Mouse (Mus musculus) kidney, embryonic 16.5 days (tissue): ENCODE measurements at regions not wholly inside any gene's neighbourhood (a gene's known extent, or its start where the extent isn't known, plus 50 kb on each side); places are given as distances from the start of the nearest gene placed in this dataset.
A peak's percentile ranks its signal among the peaks of the same experiment; 100 is the strongest.

ENCODE experiments used
- ATAC-seq: fragments of 200-750 bp; cut with Nextera tagmentation; 2 replicates; pipeline ENCODE4 v1.8.0; 2017; ENCODE audit warnings: moderate TSS enrichment; ENCODE audit not compliant: low FRiP score, low TSS enrichment
- H3K27ac ChIP-seq: fragments of 300-500 bp; sonication (generic); 2 replicates; pipeline ENCODE4 v1.5.1; 2014; ENCODE audit warnings: low read length
- H3K27me3 ChIP-seq: fragments of 300-500 bp; sonication (generic); 2 replicates; pipeline ENCODE4 v1.6.1; 2014; ENCODE audit warnings: low read length, control low read depth, mixed read lengths; ENCODE audit not compliant: insufficient read depth
- H3K36me3 ChIP-seq: fragments of 300-500 bp; sonication (generic); 2 replicates; pipeline ENCODE4 v1.6.1; 2014; ENCODE audit warnings: low read length, control low read depth, mixed read lengths; ENCODE audit not compliant: insufficient read depth
- H3K4me1 ChIP-seq: fragments of 300-500 bp; sonication (generic); 2 replicates; pipeline ENCODE4 v1.6.1; 2014; ENCODE audit warnings: low read length, control low read depth, mixed read lengths; ENCODE audit not compliant: insufficient read depth
- H3K4me2 ChIP-seq: fragments of 300-500 bp; sonication (generic); replicated peaks from 2 replicates; pipeline ENCODE4 v1.6.1; 2014; ENCODE audit warnings: low read depth, low read length
- H3K4me3 ChIP-seq: fragments of 300-500 bp; sonication (generic); 2 replicates; pipeline ENCODE4 v1.5.1; 2014; ENCODE audit warnings: mild to moderate bottlenecking, low read length
- H3K9ac ChIP-seq: fragments of 300-500 bp; sonication (generic); replicated peaks from 2 replicates; pipeline ENCODE4 v1.6.1; 2014; ENCODE audit warnings: low read length
- H3K9me3 ChIP-seq: fragments of 300-500 bp; sonication (generic); 2 replicates; pipeline ENCODE4 v1.6.1; 2016; ENCODE audit warnings: low read length, control low read depth
- WGBS: fragments of 180-500 bp; shearing (Covaris S2); extraction: QIAGEN DNeasy Blood & Tissue Kit; methylation state at CpG from one replicate; pipeline ENCODE4 v1.1.7; 2014; 5-methylcytosine and 5-hydroxymethylcytosine counted together

GRCm38 (mm10) chr1:45575131-45575530 lies 72.0 kb upstream of the Col5a2 start:
- Histone ChIP-seq H3K36me3 (no peaks in the 10 kb centered on the region), H3K4me1 (no peaks in the 10 kb centered on the region), H3K4me3 (no peak overlapping the region), H3K27me3 (no peaks in the 10 kb centered on the region), H3K4me2 (no peak overlapping the region), H3K9ac (no peak overlapping the region), H3K9me3 (no peaks in the 10 kb centered on the region), H3K27ac (no peak overlapping the region)
- WGBS: 20% methylated on average over 3 of the region's 3 CpGs
- no peak for ATAC-seq

- H3K27ac ChIP-seq: no peak overlapping the region
- 71% methylated on average over 1 of the region's 1 CpGs for WGBS
- no peak for ATAC-seq
Measured at GRCm38 (mm10) chr1:45580466-45580865, 77.4 kb upstream of the Col5a2 start.

GRCm38 (mm10) chr1:45587351-45588025 lies 84.4 kb upstream of the Col5a2 start:
- Histone ChIP-seq H3K27me3 (no peaks in the 10 kb centered on the region), H3K4me3 (no peak overlapping the region), H3K27ac (no peak overlapping the region), H3K36me3 (no peaks in the 10 kb centered on the region), H3K9me3 (no peaks in the 10 kb centered on the region), H3K9ac (no peak overlapping the region), H3K4me2 (no peak overlapping the region), H3K4me1 (no peaks in the 10 kb centered on the region)
- WGBS: 46% methylated on average over 9 of the region's 9 CpGs
- peak; percentile 71 for ATAC-seq

More at GRCm38 (mm10) chr1:45580466-45580865, 77.4 kb upstream of the Col5a2 start:
- Histone ChIP-seq H3K9me3 (no peaks in the 10 kb centered on the region), H3K4me3 (no peak overlapping the region), H3K4me2 (no peak overlapping the region), H3K9ac (no peak overlapping the region), H3K4me1 (no peaks in the 10 kb centered on the region), H3K27me3 (no peaks in the 10 kb centered on the region), H3K36me3 (no peaks in the 10 kb centered on the region)

- Histone ChIP-seq H3K4me1 (no peaks in the 10 kb centered on the region), H3K36me3 (no peaks in the 10 kb centered on the region), H3K9ac (no peak overlapping the region), H3K27ac (no peak overlapping the region), H3K9me3 (0 out of 2 replicates have a peak, but pooled peaks cover 3% of the 10 kb centered on the region), H3K27me3 (no peaks in the 10 kb centered on the region), H3K4me2 (no peak overlapping the region), H3K4me3 (no peak overlapping the region)
- no peak for ATAC-seq
- WGBS: 44% methylated on average over 2 of the region's 2 CpGs
Measured at GRCm38 (mm10) chr1:45597316-45597715, 94.2 kb upstream of the Col5a2 start.

GRCm38 (mm10) chr1:45599421-45599820 lies 96.3 kb upstream of the Col5a2 start:
- H3K9ac ChIP-seq: no peak overlapping the region
- no peaks in the 10 kb centered on the region for H3K27me3 ChIP-seq
- H3K36me3 ChIP-seq: no peaks in the 10 kb centered on the region
- H3K4me3 ChIP-seq: no peak overlapping the region
- WGBS: 49% methylated on average over 1 of the region's 1 CpGs
- no peaks in the 10 kb centered on the region for H3K9me3 ChIP-seq
- no peak overlapping the region for H3K27ac ChIP-seq
- no peak overlapping the region for H3K4me2 ChIP-seq
- no peaks in the 10 kb centered on the region for H3K4me1 ChIP-seq
- no peak for ATAC-seq

- no peak for ATAC-seq
- 82% methylated on average over 3 of the region's 3 CpGs for WGBS
- Histone ChIP-seq H3K4me3 (no peak overlapping the region), H3K9ac (no peak overlapping the region), H3K4me2 (no peak overlapping the region), H3K9me3 (no peaks in the 10 kb centered on the region), H3K4me1 (no peaks in the 10 kb centered on the region), H3K27me3 (no peaks in the 10 kb centered on the region), H3K27ac (no peak overlapping the region), H3K36me3 (no peaks in the 10 kb centered on the region)
Measured at GRCm38 (mm10) chr1:45600011-45600410, 96.9 kb upstream of the Col5a2 start.

- Histone ChIP-seq H3K4me2 (no peak overlapping the region), H3K9me3 (no peaks in the 10 kb centered on the region), H3K36me3 (no peaks in the 10 kb centered on the region), H3K27me3 (no peaks in the 10 kb centered on the region), H3K4me1 (no peaks in the 10 kb centered on the region), H3K9ac (no peak overlapping the region), H3K4me3 (no peak overlapping the region), H3K27ac (no peak overlapping the region)
- WGBS: 84% methylated on average over 1 of the region's 1 CpGs
- ATAC-seq: no peak
Measured at GRCm38 (mm10) chr1:45605571-45605970, 102.5 kb upstream of the Col5a2 start.

GRCm38 (mm10) chr1:45608316-45608715 lies 105.2 kb upstream of the Col5a2 start:
- Histone ChIP-seq H3K27me3 (no peaks in the 10 kb centered on the region), H3K9me3 (no peaks in the 10 kb centered on the region), H3K4me1 (no peaks in the 10 kb centered on the region), H3K36me3 (no peaks in the 10 kb centered on the region), H3K4me3 (no peak overlapping the region), H3K27ac (no peak overlapping the region), H3K4me2 (no peak overlapping the region), H3K9ac (no peak overlapping the region)
- ATAC-seq: no peak

- Histone ChIP-seq H3K9ac (no peak overlapping the region), H3K4me3 (no peak overlapping the region), H3K4me2 (no peak overlapping the region), H3K27me3 (no peaks in the 10 kb centered on the region), H3K27ac (no peak overlapping the region), H3K9me3 (no peaks in the 10 kb centered on the region), H3K4me1 (no peaks in the 10 kb centered on the region), H3K36me3 (no peaks in the 10 kb centered on the region)
- ATAC-seq: no peak
- WGBS: 81% methylated on average over 2 of the region's 2 CpGs
Measured at GRCm38 (mm10) chr1:45619008-45619407, 115.9 kb upstream of the Col5a2 start.

- Histone ChIP-seq H3K4me3 (no peak overlapping the region), H3K27ac (no peak overlapping the region), H3K4me1 (no peaks in the 10 kb centered on the region), H3K27me3 (no peaks in the 10 kb centered on the region), H3K9ac (no peak overlapping the region), H3K36me3 (no peaks in the 10 kb centered on the region), H3K9me3 (no peaks in the 10 kb centered on the region), H3K4me2 (no peak overlapping the region)
- no peak for ATAC-seq
- 80% methylated on average over 5 of the region's 5 CpGs for WGBS
Measured at GRCm38 (mm10) chr1:45625921-45626320, 122.8 kb upstream of the Col5a2 start.
